Mouse (Mus musculus) forebrain, embryonic 14.5 days (tissue): Measurements from ENCODE around the gene Syn1. TPM values are rescaled to one million over a fixed set of nuclear protein-coding genes. Genes with fewer than 3 reads are reported as not detected.

Experiments used
- ATAC-seq: fragments of 200-750 bp; cut with Nextera tagmentation; 2 replicates; pipeline ENCODE4 v1.8.0; 2017; ENCODE audit warnings: mild to moderate bottlenecking, moderate library complexity
- DNase-seq: peaks from one replicate; pipeline ENCODE4 v3.0.0-alpha.2; 2015; ENCODE audit warnings: low spot score
- H3K27ac ChIP-seq: fragments of 300-500 bp; sonication (generic); 2 replicates; pipeline ENCODE4 v1.5.1; 2014; ENCODE audit warnings: low read depth, mild to moderate bottlenecking, control low read depth, low read length, moderate library complexity
- H3K27me3 ChIP-seq: fragments of 300-500 bp; sonication (generic); replicated peaks from 2 replicates; pipeline ENCODE4 v1.6.1; 2014; ENCODE audit warnings: low read length, control low read depth, mixed read lengths; ENCODE audit not compliant: control insufficient read depth, insufficient read depth
- H3K36me3 ChIP-seq: fragments of 300-500 bp; sonication (generic); 2 replicates; pipeline ENCODE4 v1.6.1; 2014; ENCODE audit warnings: low read length, control low read depth; ENCODE audit not compliant: control insufficient read depth, insufficient read depth
- H3K4me1 ChIP-seq: fragments of 300-500 bp; sonication (generic); 2 replicates; pipeline ENCODE4 v1.6.1; 2014; ENCODE audit warnings: antibody characterized with exemption, low read length, control low read depth; ENCODE audit not compliant: control insufficient read depth, insufficient read depth
- H3K4me2 ChIP-seq: fragments of 300-500 bp; sonication (generic); 2 replicates; pipeline ENCODE4 v1.6.1; 2014; ENCODE audit warnings: mild to moderate bottlenecking, control low read depth, low read length
- H3K4me3 ChIP-seq: fragments of 300-500 bp; sonication (generic); 2 replicates; pipeline ENCODE4 v1.5.1; 2014; ENCODE audit warnings: low read depth, low read length, control low read depth
- H3K9ac ChIP-seq: fragments of 300-500 bp; sonication (generic); 2 replicates; pipeline ENCODE4 v1.6.1; 2014; ENCODE audit warnings: mild to moderate bottlenecking, low read length, control low read depth, moderate library complexity
- H3K9me3 ChIP-seq: fragments of 300-500 bp; sonication (generic); replicated peaks from 2 replicates; pipeline ENCODE4 v1.6.1; 2016; ENCODE audit warnings: low read length, control low read depth, mixed read lengths; ENCODE audit not compliant: control insufficient read depth
- WGBS: fragments of 180-500 bp; shearing (Covaris S2); extraction: QIAGEN DNeasy Blood & Tissue Kit; methylation state at CpG from one replicate; pipeline ENCODE4 v1.1.7; 2014; 5-methylcytosine and 5-hydroxymethylcytosine counted together
- microRNA-seq: library from miRNA; unstranded; fragments of <30 nt; microRNA quantifications from one replicate; pipeline ENCODE4, GENCODE M21; 2016
- polyA plus RNA-seq: library from polyadenylated mRNA; unstranded; fragments of >200 nt; fragmentation: Nextera tagmentation; extraction: Ambion mirVana; gene quantifications from 2 replicates; pipeline ENCODE4 v1.2.1, GENCODE M21; 2014

The Syn1 gene
- polyA plus RNA-seq, 1 experiment from 2014 or later, result 28.8 TPM

GRCm38 (mm10) chrX:20847232-20847631 is 73.6 kb downstream of the Syn1 start:
- no peak overlapping the region for H3K27ac ChIP-seq
- ATAC-seq, result no peak
- no peaks in the 10 kb centered on the region for H3K9me3 ChIP-seq
- peaks cover 14% of the 10 kb centered on the region for H3K36me3 ChIP-seq
- DNase-seq, result no peak
- 90% methylated on average over 3 of the region's 3 CpGs for WGBS
- 0 out of 2 replicates have a peak, but pooled peaks cover 3% of the 10 kb centered on the region for H3K4me1 ChIP-seq
- no peak overlapping the region for H3K4me2 ChIP-seq
- H3K9ac ChIP-seq, result no peak overlapping the region
- no peaks in the 10 kb centered on the region for H3K27me3 ChIP-seq
- no peak overlapping the region for H3K4me3 ChIP-seq

DNA sequence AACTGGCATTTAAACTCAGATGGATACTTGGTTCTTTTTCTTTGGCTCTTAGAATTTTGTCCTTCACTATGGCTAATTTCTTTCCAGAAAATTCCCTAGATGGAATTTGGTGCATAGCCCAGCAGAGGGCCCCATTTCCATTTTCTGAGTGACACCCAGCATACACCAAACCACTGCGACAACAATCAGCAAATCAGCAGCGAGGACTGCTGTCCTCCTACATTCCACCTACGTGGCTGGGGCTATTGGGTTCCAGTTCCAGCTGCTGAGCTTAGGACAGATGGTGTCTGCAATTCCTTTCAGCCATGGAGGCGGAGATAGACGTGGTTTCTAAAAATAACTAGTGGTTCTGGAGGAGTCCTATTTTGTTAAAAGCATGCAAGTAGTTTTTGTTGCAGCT is 91.9 kb downstream of the Syn1 start:
- ATAC-seq, result 0 out of 2 replicates have a peak, but pooled peaks have one; percentile 37
- Histone ChIP-seq H3K27me3 (no peaks in the 10 kb centered on the region), H3K4me1 (no peaks in the 10 kb centered on the region), H3K9me3 (no peaks in the 10 kb centered on the region), H3K36me3 (no peaks in the 10 kb centered on the region), H3K27ac (no peak overlapping the region), H3K9ac (no peak overlapping the region), H3K4me2 (no peak overlapping the region), H3K4me3 (no peak overlapping the region)
- 45% methylated on average over 5 of the region's 5 CpGs for WGBS
- DNase-seq, result peak; percentile 45

GRCm38 (mm10) chrX:20819708-20820426 is 100.9 kb downstream of the Syn1 start:
- peak overlapping the region; percentile 47 for H3K4me2 ChIP-seq
- no peaks in the 10 kb centered on the region for H3K4me1 ChIP-seq
- peak overlapping the region; percentile 11 for H3K4me3 ChIP-seq
- H3K27me3 ChIP-seq, result no peaks in the 10 kb centered on the region
- DNase-seq, result peak; percentile 33
- no peaks in the 10 kb centered on the region for H3K36me3 ChIP-seq
- ATAC-seq, result peak; percentile 38
- 60% methylated on average over 8 of the region's 8 CpGs for WGBS
- peak overlapping the region; percentile 3; the same call in 1 of the 2 replicates for H3K9ac ChIP-seq
- peak overlapping the region; percentile 48; the same call in 1 of the 2 replicates for H3K27ac ChIP-seq
- H3K9me3 ChIP-seq, result no peaks in the 10 kb centered on the region

DNA sequence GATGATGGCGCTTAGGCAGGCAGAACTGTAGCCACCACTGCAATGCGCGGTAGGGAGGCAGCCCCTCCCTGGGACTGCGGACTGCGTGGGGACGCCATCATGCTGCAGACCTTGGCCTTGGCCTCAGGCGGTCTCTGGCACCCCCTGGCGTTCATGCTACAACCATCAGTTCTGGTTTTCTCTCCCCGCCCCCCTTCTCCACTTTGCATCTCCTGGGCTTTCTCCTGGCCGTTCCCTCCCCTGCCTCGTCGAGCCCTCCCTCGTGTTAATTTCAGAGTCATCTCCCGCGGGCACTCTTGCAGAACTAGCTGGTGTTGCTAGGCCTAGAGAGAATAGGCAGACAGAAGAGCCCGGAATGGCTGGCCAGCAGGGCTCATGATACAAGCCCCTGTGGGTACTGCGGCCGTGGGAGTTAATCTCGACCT is 101.6 kb downstream of the Syn1 start:
- peak overlapping the region; percentile 48; the same call in 1 of the 2 replicates for H3K27ac ChIP-seq
- ATAC-seq, result peak; percentile 94
- 37% methylated on average over 19 of the region's 19 CpGs for WGBS

DNA sequence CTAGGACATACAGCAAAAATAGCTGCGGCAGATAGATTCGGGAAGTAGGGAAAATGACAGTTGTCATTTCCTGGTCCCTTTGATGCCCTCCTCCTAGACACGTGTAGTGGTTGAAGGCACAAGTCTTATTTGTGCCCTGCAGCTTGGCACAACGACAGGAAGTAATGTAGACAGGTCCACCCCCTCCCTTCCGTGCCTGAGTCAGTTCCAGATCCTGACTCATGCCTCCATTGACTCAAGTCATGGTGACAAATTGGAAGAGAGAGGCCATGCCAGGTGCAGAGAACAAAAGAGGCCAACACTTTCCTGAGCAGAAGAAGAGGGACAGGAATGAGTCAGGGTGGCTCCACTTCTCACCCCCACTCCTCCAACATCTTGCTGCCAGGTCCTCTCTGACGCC is 103.8 kb downstream of the Syn1 start:
- H3K9ac ChIP-seq, result no peak overlapping the region
- whole genome bisulfite sequencing, result 75% methylated on average over 6 of the region's 6 CpGs
- no peaks in the 10 kb centered on the region for H3K36me3 ChIP-seq
- no peak overlapping the region for H3K27ac ChIP-seq
- DNase-seq (no peak), ATAC-seq (no peak)
- H3K27me3 ChIP-seq, result no peaks in the 10 kb centered on the region
- H3K4me3 ChIP-seq, result no peak overlapping the region
- no peaks in the 10 kb centered on the region for H3K9me3 ChIP-seq
- H3K4me2 ChIP-seq, result no peak overlapping the region
- no peaks in the 10 kb centered on the region for H3K4me1 ChIP-seq

More for the DNA sequence above, 101.6 kb downstream of the Syn1 start:
- H3K4me2 ChIP-seq, result peak overlapping the region; percentile 47
- H3K9me3 ChIP-seq, result no peaks in the 10 kb centered on the region
- peak; percentile 76 for DNase-seq
- peak overlapping the region; percentile 3; the same call in 1 of the 2 replicates for H3K9ac ChIP-seq
- no peaks in the 10 kb centered on the region for H3K27me3 ChIP-seq
- H3K4me3 ChIP-seq, result peak overlapping the region; percentile 11
- no peaks in the 10 kb centered on the region for H3K36me3 ChIP-seq
- no peaks in the 10 kb centered on the region for H3K4me1 ChIP-seq

Small RNAs within 50 kb of the gene (microRNA-seq; reads per million reads assigned to microRNA genes)
- gene Gm24824 (not detected), gene Mir5617 (not detected)

Other genes starting within 250 kb of the Syn1 start
- 87.2 and 90.7 TPM in 2 replicates for gene Cdk16, start 233.1 kb downstream of the Syn1 start, polyA plus RNA-seq
- gene Usp11, start 217.1 kb downstream of the Syn1 start, polyA plus RNA-seq, result 67.8 and 73.4 TPM in 2 replicates
- 196 and 227 TPM in 2 replicates for gene Araf, start 123.2 kb downstream of the Syn1 start, polyA plus RNA-seq
- gene Timp1, start 50.8 kb downstream of the Syn1 start, polyA plus RNA-seq, result 4.0 and 4.4 TPM in 2 replicates
- 4.4 and 5.1 TPM in 2 replicates for gene Cfp, start 10.6 kb upstream of the Syn1 start, polyA plus RNA-seq
- 11.0 and 12.4 TPM in 2 replicates for gene Elk1, start 29.6 kb upstream of the Syn1 start, polyA plus RNA-seq
- gene Uxt, start 41.0 kb upstream of the Syn1 start, polyA plus RNA-seq, result 43.8 and 56.3 TPM in 2 replicates
- gene Zfp182, start 141.3 kb upstream of the Syn1 start, polyA plus RNA-seq, result 8.6 and 11.4 TPM in 2 replicates
- not detected in 2 replicates for gene Spaca5, start 147.4 kb upstream of the Syn1 start, polyA plus RNA-seq
- gene Zfp300, start 168.5 kb upstream of the Syn1 start, polyA plus RNA-seq, result 3.0 and 4.7 TPM in 2 replicates
- not detected in 2 replicates for gene Ssxa1, start 194.8 kb upstream of the Syn1 start, polyA plus RNA-seq